Mouse (Mus musculus): Measurements from ENCODE around the gene Cntf. TPM values are rescaled to one million over a fixed set of nuclear protein-coding genes. Genes with fewer than 3 reads are reported as not detected.

Cntf gene
- polyA plus RNA-seq, 1 experiment from 2014 or later, result 0.41 TPM

DNA sequence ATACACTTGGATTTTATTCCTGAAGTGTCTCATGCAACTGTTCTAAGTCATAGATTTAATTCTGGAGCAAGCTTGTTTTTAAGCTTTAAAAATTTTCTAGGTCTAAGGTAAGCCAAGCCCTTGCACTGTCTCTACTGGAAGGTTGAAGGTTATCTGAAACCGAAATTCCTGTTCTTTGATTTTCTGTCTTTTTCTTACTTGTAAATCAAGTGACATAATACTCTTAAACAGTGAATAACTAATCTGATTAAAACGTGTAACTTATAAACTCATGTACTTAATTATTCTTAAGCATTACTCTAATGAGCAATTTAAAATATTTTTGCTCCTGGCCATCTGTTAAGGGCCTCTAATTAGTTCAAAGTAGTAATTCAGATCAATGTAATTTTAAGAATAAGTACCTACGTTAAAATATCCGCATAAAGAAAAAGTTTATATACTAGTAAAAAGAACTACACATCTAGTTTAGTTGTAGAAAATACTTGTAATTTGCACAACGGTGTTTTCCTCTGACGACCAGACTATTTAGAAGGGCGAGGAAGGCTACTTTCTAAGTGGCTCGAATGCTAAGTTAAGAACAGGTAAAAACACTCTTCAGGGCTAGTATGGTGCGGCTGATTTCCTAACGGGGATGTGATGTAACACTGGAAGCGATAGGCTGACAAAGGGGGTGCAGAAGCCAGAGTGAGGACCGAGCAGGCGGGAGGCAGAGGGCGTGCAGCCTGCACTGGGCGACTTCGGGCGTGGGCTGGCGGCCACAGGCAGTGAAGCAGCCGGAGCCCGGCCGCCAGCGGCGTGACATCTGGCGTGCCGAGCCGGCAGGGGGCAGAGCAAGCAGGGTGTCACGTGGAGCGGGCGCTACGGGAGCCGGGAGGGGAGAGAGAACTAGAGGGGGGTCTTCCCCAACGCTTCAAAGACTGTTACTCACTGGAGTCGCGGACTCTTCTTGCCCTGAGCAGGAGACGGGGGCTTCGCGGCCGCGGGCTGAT, 28.9 kb upstream of the Cntf start:
- peak overlapping the region; percentile 100 for H3K9ac ChIP-seq (ENCODE audit: low read length)
- no peaks in the 10 kb centered on the region for H3K9me3 ChIP-seq (ENCODE audit: control insufficient read depth, low read length)
- under 1% methylated on average over 35 of the region's 39 CpGs for WGBS
- H3K4me2 ChIP-seq (ENCODE audit: low read length), result peak overlapping the region; percentile 78
- peaks cover 5% of the 10 kb centered on the region; the same call in 1 of the 2 replicates for H3K36me3 ChIP-seq (ENCODE audit: control insufficient read depth, insufficient read depth, low read length)
- H3K4me1 ChIP-seq (ENCODE audit: control insufficient read depth in 2 of 2, insufficient read depth in 2 of 2, low read length in 2 of 2), result peaks cover 2 to 17% of the 10 kb centered on the region in 2 experiments; a peak in 3 of 4 replicates
- H3K4me3 ChIP-seq (ENCODE audit: control insufficient read depth in 1 of 2, insufficient read depth in 1 of 2, low read depth in 1 of 2, low read length in 2 of 2), result peak overlapping the region; percentile 96 to 98
- peak; percentile 70 for ATAC-seq (ENCODE audit: insufficient number of reproducible peaks, insufficient read depth, low FRiP score, low read depth)
- H3K27ac ChIP-seq (replicated peaks in 1 of 2; ENCODE audit: control insufficient read depth in 1 of 2, insufficient read depth in 1 of 2, low read depth in 2 of 2, low read length in 2 of 2), result peak overlapping the region; percentile 100
- H3K27me3 ChIP-seq (ENCODE audit: control insufficient read depth, insufficient read depth, low read length), result no peaks in the 10 kb centered on the region

DNA sequence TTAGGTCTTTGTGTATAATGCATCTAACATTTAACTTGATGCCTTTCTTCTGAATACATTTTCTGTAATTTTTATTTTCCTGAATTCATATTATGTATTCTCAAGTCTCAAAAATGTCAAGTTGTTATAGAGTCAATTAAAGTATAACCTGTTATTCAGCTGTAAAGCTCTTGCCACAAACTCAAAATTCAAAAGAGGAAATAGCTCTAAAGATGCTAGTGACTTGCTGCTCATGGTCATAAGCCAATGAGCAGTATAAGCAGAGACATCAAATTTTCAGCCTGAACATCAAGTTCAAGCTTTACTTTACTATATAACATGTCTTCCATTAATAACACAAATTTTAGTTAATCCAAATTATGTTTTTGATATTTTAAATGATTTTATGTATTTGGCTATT, 26.9 kb upstream of the Cntf start:
- Histone ChIP-seq H3K4me2 (ENCODE audit: low read length) (no peak overlapping the region), H3K27ac (replicated peaks in 1 of 2; ENCODE audit: control insufficient read depth in 1 of 2, insufficient read depth in 1 of 2, low read depth in 2 of 2, low read length in 2 of 2) (no peak overlapping the region), H3K4me1 (ENCODE audit: control insufficient read depth in 2 of 2, insufficient read depth in 2 of 2, low read length in 2 of 2) (peaks cover 2 to 20% of the 10 kb centered on the region in 2 experiments; a peak in 3 of 4 replicates), H3K36me3 (ENCODE audit: control insufficient read depth, insufficient read depth, low read length) (peaks cover 15% of the 10 kb centered on the region), H3K9ac (ENCODE audit: low read length) (no peak overlapping the region), H3K27me3 (ENCODE audit: control insufficient read depth, insufficient read depth, low read length) (no peaks in the 10 kb centered on the region), H3K9me3 (ENCODE audit: control insufficient read depth, low read length) (no peaks in the 10 kb centered on the region), H3K4me3 (ENCODE audit: control insufficient read depth in 1 of 2, insufficient read depth in 1 of 2, low read depth in 1 of 2, low read length in 2 of 2) (no peak overlapping the region)
- ATAC-seq (ENCODE audit: insufficient number of reproducible peaks, insufficient read depth, low FRiP score, low read depth), result no peak

DNA sequence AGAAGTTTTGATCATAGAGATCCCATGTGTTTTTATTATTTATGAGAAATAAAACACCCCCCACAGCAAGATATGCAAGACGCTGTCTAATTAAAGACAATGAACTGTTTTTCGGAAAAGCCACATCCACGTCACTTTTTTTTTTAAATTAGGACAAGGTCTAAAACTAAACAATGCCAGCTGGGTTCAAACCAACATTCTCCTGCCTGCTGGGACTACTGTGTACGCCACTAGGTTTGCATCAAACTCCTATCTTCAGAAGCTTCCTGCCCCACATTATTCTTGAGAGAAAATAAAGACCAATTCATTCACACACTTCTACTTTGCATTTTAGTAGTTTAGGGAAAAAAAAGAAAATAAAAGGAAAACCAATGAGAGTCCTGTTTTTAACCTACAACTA, 22.3 kb upstream of the Cntf start:
- Histone ChIP-seq H3K4me2 (ENCODE audit: low read length) (no peak overlapping the region), H3K4me3 (ENCODE audit: control insufficient read depth in 1 of 2, insufficient read depth in 1 of 2, low read depth in 1 of 2, low read length in 2 of 2) (no peak overlapping the region), H3K36me3 (ENCODE audit: control insufficient read depth, insufficient read depth, low read length) (peaks cover 15% of the 10 kb centered on the region), H3K4me1 (ENCODE audit: control insufficient read depth in 2 of 2, insufficient read depth in 2 of 2, low read length in 2 of 2) (peaks cover 2 to 16% of the 10 kb centered on the region in 2 experiments; a peak in 3 of 4 replicates), H3K27ac (replicated peaks in 1 of 2; ENCODE audit: control insufficient read depth in 1 of 2, insufficient read depth in 1 of 2, low read depth in 2 of 2, low read length in 2 of 2) (no peak overlapping the region), H3K27me3 (ENCODE audit: control insufficient read depth, insufficient read depth, low read length) (no peaks in the 10 kb centered on the region), H3K9me3 (ENCODE audit: control insufficient read depth, low read length) (no peaks in the 10 kb centered on the region), H3K9ac (ENCODE audit: low read length) (no peak overlapping the region)
- no peak for ATAC-seq (ENCODE audit: insufficient number of reproducible peaks, insufficient read depth, low FRiP score, low read depth)
- 82% methylated on average over 4 of the region's 4 CpGs for WGBS

DNA sequence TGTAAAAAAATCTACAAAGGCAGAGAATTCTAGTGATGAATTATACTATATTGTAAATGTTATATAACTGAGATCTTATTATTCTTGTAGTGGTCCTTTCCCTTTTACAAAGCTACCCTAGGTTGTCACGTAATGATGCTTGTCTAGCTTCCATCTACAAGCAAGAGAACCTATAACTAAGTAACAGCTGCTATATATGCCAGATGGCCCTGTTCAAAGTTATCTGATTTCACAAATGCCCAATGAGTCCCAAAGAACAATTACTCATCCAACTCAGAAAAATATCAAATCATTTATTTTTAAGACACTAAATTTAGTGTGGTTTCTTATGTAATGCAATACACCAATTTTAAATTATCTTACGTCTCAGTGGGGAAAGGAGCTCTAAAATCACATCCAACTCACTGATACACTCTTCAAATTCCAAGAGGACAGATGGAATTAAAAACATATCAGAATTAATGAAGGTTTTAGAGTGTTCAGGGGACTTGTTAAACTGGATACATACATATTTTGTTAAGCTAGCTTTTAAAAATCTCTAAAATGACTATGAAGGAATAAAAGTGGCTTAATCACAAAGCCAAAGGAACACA, 21.5 kb upstream of the Cntf start:
- Histone ChIP-seq H3K4me2 (ENCODE audit: low read length) (no peak overlapping the region), H3K9me3 (ENCODE audit: control insufficient read depth, low read length) (no peaks in the 10 kb centered on the region), H3K9ac (ENCODE audit: low read length) (no peak overlapping the region), H3K27me3 (ENCODE audit: control insufficient read depth, insufficient read depth, low read length) (no peaks in the 10 kb centered on the region), H3K36me3 (ENCODE audit: control insufficient read depth, insufficient read depth, low read length) (peaks cover 15% of the 10 kb centered on the region), H3K4me1 (ENCODE audit: control insufficient read depth in 2 of 2, insufficient read depth in 2 of 2, low read length in 2 of 2) (peaks cover 2 to 16% of the 10 kb centered on the region in 2 experiments; a peak in 3 of 4 replicates), H3K27ac (replicated peaks in 1 of 2; ENCODE audit: control insufficient read depth in 1 of 2, insufficient read depth in 1 of 2, low read depth in 2 of 2, low read length in 2 of 2) (no peak overlapping the region), H3K4me3 (ENCODE audit: control insufficient read depth in 1 of 2, insufficient read depth in 1 of 2, low read depth in 1 of 2, low read length in 2 of 2) (no peak overlapping the region)
- WGBS, result 85% methylated on average over 2 of the region's 2 CpGs
- no peak for ATAC-seq (ENCODE audit: insufficient number of reproducible peaks, insufficient read depth, low FRiP score, low read depth)

DNA sequence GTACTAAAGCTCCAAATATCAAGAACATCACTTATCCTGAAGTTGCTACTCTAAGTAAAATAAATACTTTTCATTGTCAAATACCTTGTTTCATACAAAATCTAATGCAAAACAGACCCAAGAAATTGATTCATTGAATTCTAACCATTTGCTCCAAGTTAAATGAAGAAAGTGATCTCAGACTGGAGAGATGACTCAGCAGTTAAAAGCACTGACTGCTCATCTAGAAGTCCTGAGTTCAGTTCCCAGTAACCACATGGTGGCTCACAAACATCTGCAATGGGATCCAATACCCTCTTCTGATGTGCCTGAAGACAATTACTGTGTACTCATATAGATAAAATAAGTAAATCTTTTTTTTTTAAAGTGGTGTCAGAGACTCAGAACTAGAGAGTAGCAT, 15.0 kb upstream of the Cntf start:
- Histone ChIP-seq H3K4me2 (ENCODE audit: low read length) (no peak overlapping the region), H3K27ac (replicated peaks in 1 of 2; ENCODE audit: control insufficient read depth in 1 of 2, insufficient read depth in 1 of 2, low read depth in 2 of 2, low read length in 2 of 2) (no peak overlapping the region), H3K9ac (ENCODE audit: low read length) (no peak overlapping the region), H3K27me3 (ENCODE audit: control insufficient read depth, insufficient read depth, low read length) (no peaks in the 10 kb centered on the region), H3K4me1 (ENCODE audit: control insufficient read depth in 2 of 2, insufficient read depth in 2 of 2, low read length in 2 of 2) (no peaks in the 10 kb centered on the region; a peak in 1 of 4 replicates), H3K4me3 (ENCODE audit: control insufficient read depth in 1 of 2, insufficient read depth in 1 of 2, low read depth in 1 of 2, low read length in 2 of 2) (no peak overlapping the region), H3K9me3 (ENCODE audit: control insufficient read depth, low read length) (no peaks in the 10 kb centered on the region), H3K36me3 (ENCODE audit: control insufficient read depth, insufficient read depth, low read length) (peaks cover 30% of the 10 kb centered on the region)
- ATAC-seq (ENCODE audit: insufficient number of reproducible peaks, insufficient read depth, low FRiP score, low read depth), result no peak

DNA sequence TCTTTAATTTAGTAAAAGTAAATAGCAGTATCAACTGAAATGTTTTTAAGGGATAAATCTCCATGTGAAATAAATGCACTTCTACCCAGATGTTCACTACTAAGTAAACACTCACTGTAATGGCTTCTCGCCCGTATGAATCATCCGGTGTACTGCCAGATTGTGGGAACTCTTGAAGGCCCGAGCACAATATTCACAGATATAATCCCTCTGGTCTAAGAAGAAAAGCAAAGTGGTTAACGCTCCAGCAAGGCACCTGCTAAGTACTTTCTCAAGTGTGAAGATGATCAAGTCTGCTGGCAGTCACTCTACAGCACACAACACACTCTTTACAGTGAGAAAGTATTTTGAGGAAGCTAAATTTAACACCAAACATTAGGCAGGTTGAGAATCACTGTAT, 5.5 kb upstream of the Cntf start:
- peaks cover 85% of the 10 kb centered on the region for H3K36me3 ChIP-seq (ENCODE audit: control insufficient read depth, insufficient read depth, low read length)
- H3K9me3 ChIP-seq (ENCODE audit: control insufficient read depth, low read length), result no peaks in the 10 kb centered on the region
- H3K9ac ChIP-seq (ENCODE audit: low read length), result no peak overlapping the region
- 84% methylated on average over 5 of the region's 5 CpGs for WGBS
- H3K4me3 ChIP-seq (ENCODE audit: control insufficient read depth in 1 of 2, insufficient read depth in 1 of 2, low read depth in 1 of 2, low read length in 2 of 2), result no peak overlapping the region
- no peak overlapping the region for H3K4me2 ChIP-seq (ENCODE audit: low read length)
- H3K27me3 ChIP-seq (ENCODE audit: control insufficient read depth, insufficient read depth, low read length), result no peaks in the 10 kb centered on the region
- H3K4me1 ChIP-seq (ENCODE audit: control insufficient read depth in 2 of 2, insufficient read depth in 2 of 2, low read length in 2 of 2), result no peaks in the 10 kb centered on the region
- ATAC-seq (ENCODE audit: insufficient number of reproducible peaks, insufficient read depth, low FRiP score, low read depth), result no peak
- H3K27ac ChIP-seq (replicated peaks in 1 of 2; ENCODE audit: control insufficient read depth in 1 of 2, insufficient read depth in 1 of 2, low read depth in 2 of 2, low read length in 2 of 2), result no peak overlapping the region

DNA sequence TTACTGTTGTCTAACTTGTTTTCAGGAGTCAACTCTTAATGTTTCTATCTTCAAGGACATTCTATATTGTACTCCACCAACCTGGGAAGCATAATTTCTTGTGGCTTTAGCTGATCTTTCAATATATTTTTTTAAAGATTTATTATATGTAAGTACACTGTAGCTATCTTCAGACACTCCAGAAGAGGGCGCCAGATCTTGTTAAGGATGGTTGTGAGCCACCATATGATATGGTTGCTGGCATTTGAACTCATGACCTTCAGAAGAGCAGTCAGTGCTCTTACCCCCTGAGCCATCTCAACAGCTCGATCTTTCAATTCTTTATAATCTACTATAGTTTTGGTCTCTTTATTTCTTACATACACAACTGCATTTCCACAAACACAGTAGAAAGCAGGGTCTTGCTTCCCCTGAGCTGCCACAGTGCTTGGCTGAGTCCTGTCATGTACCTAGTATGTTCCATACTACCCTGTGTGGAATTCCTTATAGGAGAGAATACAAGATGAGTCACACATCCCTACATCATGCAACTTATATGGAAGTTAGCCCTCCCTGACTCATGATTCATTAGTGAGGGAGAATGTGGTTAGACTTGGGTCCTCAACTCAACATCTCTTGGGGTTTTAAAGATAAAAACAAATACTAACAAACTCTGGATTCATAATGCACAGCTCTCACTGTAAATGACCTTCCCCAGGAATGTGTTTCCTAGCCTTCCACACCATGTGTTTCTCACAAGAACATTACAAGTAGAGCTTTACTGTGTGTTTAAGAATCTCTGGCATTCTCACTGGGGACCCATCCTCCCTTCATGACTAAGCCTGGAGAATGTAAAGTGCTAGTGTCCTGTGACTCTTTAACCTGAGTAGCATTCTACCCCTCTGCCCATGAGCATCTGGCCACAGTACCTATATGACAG, 3.0 kb downstream of the Cntf start:
- 57% methylated on average over 2 of the region's 2 CpGs for WGBS

More for the DNA sequence above, 3.0 kb downstream of the Cntf start:
- H3K27me3 ChIP-seq (ENCODE audit: control insufficient read depth, insufficient read depth, low read length), result no peaks in the 10 kb centered on the region
- H3K9me3 ChIP-seq (ENCODE audit: control insufficient read depth, low read length), result no peaks in the 10 kb centered on the region
- no peak overlapping the region for H3K4me3 ChIP-seq (ENCODE audit: control insufficient read depth in 1 of 2, insufficient read depth in 1 of 2, low read depth in 1 of 2, low read length in 2 of 2)
- H3K4me1 ChIP-seq (ENCODE audit: control insufficient read depth in 2 of 2, insufficient read depth in 2 of 2, low read length in 2 of 2), result no peaks in the 10 kb centered on the region
- no peak overlapping the region for H3K9ac ChIP-seq (ENCODE audit: low read length)
- no peak overlapping the region for H3K27ac ChIP-seq (replicated peaks in 1 of 2; ENCODE audit: control insufficient read depth in 1 of 2, insufficient read depth in 1 of 2, low read depth in 2 of 2, low read length in 2 of 2)
- no peak overlapping the region for H3K4me2 ChIP-seq (ENCODE audit: low read length)
- ATAC-seq (ENCODE audit: insufficient number of reproducible peaks, insufficient read depth, low FRiP score, low read depth), result no peak
- H3K36me3 ChIP-seq (ENCODE audit: control insufficient read depth, insufficient read depth, low read length), result peaks cover 50% of the 10 kb centered on the region

All from heart, embryonic 14.5 days (tissue).